In the genomic region with DNA sequence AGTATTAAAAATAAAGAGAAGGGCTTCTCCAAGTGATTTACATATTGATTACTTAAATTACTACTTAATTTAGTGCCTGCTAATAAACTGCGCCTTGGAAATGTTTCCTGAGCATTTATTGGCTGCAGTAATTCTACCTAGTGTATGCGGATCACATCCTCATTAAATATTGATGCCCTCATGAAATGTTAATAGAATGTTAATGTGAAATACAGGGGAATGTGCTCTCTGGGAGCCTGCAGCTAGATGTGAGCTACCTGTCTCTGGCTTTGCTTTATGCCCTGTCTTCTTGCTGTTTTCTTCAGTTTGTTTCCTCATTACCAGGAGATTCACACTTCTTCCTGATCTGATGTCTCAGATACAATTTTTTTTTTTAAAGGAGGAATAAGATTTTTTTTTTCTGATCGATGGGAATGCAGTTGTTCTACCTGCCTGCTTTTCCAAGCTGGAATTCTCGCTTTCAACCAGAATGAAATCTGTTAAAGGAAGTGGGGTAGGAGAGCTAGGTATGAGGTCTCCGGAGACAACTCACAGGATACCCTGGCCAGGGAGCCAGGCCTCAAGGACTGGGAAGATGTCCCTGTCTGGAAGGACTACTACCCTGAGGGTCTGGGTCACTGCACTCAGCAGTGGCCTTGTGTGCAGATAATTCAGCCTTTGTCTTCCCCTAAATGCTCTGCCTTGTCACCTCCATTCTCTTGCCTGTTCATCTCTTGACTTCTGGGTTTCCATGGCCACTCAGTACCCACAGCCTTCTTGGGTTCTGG, we compare ENCODE assay signal across 22 mouse cellular contexts.
DNase-seq lines count a peak whose midpoint lies in the region; ATAC-seq and TF ChIP-seq lines count a peak whose summit lies in the region.
"Had no signal": no experiment of that assay in that cellular context is flagged by ENCODE, and none has a peak within 500 bp of the region (broad histone marks: within the 10 kb centered on the region; RNA-seq: fewer than 3 reads in every experiment).

No protein-coding gene starts in this region.

- H3K9me3 ChIP-seq in forebrain, embryonic 12.5 days, result no peaks in the 10 kb centered on the region
- no peaks in the 10 kb centered on the region for H3K9me3 ChIP-seq in forebrain, postnatal 0 days (ENCODE audit: low read length)
- no peaks in the 10 kb centered on the region for H3K9me3 ChIP-seq in hindbrain, embryonic 12.5 days (replicated peaks)
- H3K9me3 ChIP-seq in midbrain, embryonic 14.5 days (ENCODE audit: control insufficient read depth, low read length), result no peaks in the 10 kb centered on the region
- H3K9me3 ChIP-seq: embryonic facial prominence, embryonic 10.5 days; G1E; liver, embryonic 12.5 days; lung, embryonic 15.5 days had no signal

- peak; percentile 64; the same call in 1 of the 2 replicates for ATAC-seq in forebrain, embryonic 12.5 days (ENCODE audit: low FRiP score)
- no peak for ATAC-seq in forebrain, postnatal 0 days
- ATAC-seq in hindbrain, embryonic 12.5 days (ENCODE audit: low FRiP score), result peak; percentile 68
- ATAC-seq in midbrain, embryonic 14.5 days (ENCODE audit: low FRiP score, low TSS enrichment), result peak; percentile 85; the same call in 1 of the 2 replicates
- ATAC-seq: CD4-positive, CD25-positive, alpha-beta regulatory T cell, adult 4 months; intestine, postnatal 0 days; liver, embryonic 12.5 days had no signal

- no peak for TF ChIP-seq CTCF in forebrain, postnatal 0 days (IDR thresholded peaks at IDR 0.05; ENCODE audit: low read depth)

- H3K27ac ChIP-seq in forebrain, embryonic 12.5 days, result peak overlapping the region; percentile 9
- no peak overlapping the region for H3K27ac ChIP-seq in forebrain, postnatal 0 days (ENCODE audit: low read depth, low read length)
- peak overlapping the region; percentile 82 for H3K27ac ChIP-seq in hindbrain, embryonic 12.5 days
- peak overlapping the region; percentile 86 for H3K27ac ChIP-seq in midbrain, embryonic 14.5 days (replicated peaks; ENCODE audit: low read depth, low read length)
- H3K27ac ChIP-seq: embryonic facial prominence, embryonic 10.5 days; liver, embryonic 12.5 days; lung, embryonic 15.5 days; macrophage; stomach, postnatal 0 days had no signal

- no peak overlapping the region for H3K4me3 ChIP-seq in forebrain, embryonic 12.5 days (replicated peaks)
- no peak overlapping the region for H3K4me3 ChIP-seq in forebrain, postnatal 0 days (ENCODE audit: low read depth, low read length)
- no peak overlapping the region for H3K4me3 ChIP-seq in hindbrain, embryonic 12.5 days
- H3K4me3 ChIP-seq in midbrain, embryonic 14.5 days (replicated peaks; ENCODE audit: low read depth, low read length), result no peak overlapping the region
- H3K4me3 ChIP-seq: embryonic facial prominence, embryonic 10.5 days; liver, embryonic 12.5 days; lung, embryonic 15.5 days had no signal

- H3K36me3 ChIP-seq in forebrain, embryonic 12.5 days (replicated peaks), result no peaks in the 10 kb centered on the region
- no peaks in the 10 kb centered on the region for H3K36me3 ChIP-seq in forebrain, postnatal 0 days (ENCODE audit: insufficient read depth)
- H3K36me3 ChIP-seq in hindbrain, embryonic 12.5 days, result no peaks in the 10 kb centered on the region
- no peaks in the 10 kb centered on the region for H3K36me3 ChIP-seq in midbrain, embryonic 14.5 days (ENCODE audit: control insufficient read depth, insufficient read depth, low read length)
- H3K36me3 ChIP-seq: embryonic facial prominence, embryonic 10.5 days; G1E; liver, embryonic 12.5 days; lung, embryonic 15.5 days had no signal

- WGBS in forebrain, embryonic 12.5 days, result 85% methylated on average over 5 of the region's 5 CpGs
- WGBS in forebrain, postnatal 0 days, result 67% methylated on average over 5 of the region's 5 CpGs
- 75% methylated on average over 5 of the region's 5 CpGs for WGBS in hindbrain, embryonic 12.5 days
- WGBS in midbrain, embryonic 14.5 days, result 63% methylated on average over 5 of the region's 5 CpGs

- no peak overlapping the region for H3K4me2 ChIP-seq in forebrain, embryonic 12.5 days
- H3K4me2 ChIP-seq in forebrain, postnatal 0 days (ENCODE audit: low read depth), result no peak overlapping the region
- H3K4me2 ChIP-seq in hindbrain, embryonic 12.5 days (replicated peaks), result no peak overlapping the region
- H3K4me2 ChIP-seq in midbrain, embryonic 14.5 days (ENCODE audit: low read length), result no peak overlapping the region
- H3K4me2 ChIP-seq: heart, embryonic 11.5 days; liver, embryonic 12.5 days; lung, embryonic 15.5 days had no signal

- H3K9ac ChIP-seq in forebrain, embryonic 12.5 days, result no peak overlapping the region
- no peak overlapping the region for H3K9ac ChIP-seq in forebrain, postnatal 0 days
- H3K9ac ChIP-seq in hindbrain, embryonic 12.5 days, result no peak overlapping the region
- no peak overlapping the region for H3K9ac ChIP-seq in midbrain, embryonic 14.5 days (replicated peaks; ENCODE audit: low read length)
- H3K9ac ChIP-seq: liver, embryonic 12.5 days; lung, embryonic 15.5 days had no signal

- H3K4me1 ChIP-seq in forebrain, embryonic 12.5 days, result 0 out of 2 replicates have a peak, but pooled peaks cover 6% of the 10 kb centered on the region
- H3K4me1 ChIP-seq in forebrain, postnatal 0 days (ENCODE audit: insufficient read depth), result no peaks in the 10 kb centered on the region
- H3K4me1 ChIP-seq in hindbrain, embryonic 12.5 days, result peaks cover 6% of the 10 kb centered on the region; the same call in 1 of the 2 replicates
- peaks cover 7% of the 10 kb centered on the region; the same call in 1 of the 2 replicates for H3K4me1 ChIP-seq in midbrain, embryonic 14.5 days (ENCODE audit: control insufficient read depth, insufficient read depth, low read length)
- H3K4me1 ChIP-seq: liver, embryonic 12.5 days had no signal

- H3K27me3 ChIP-seq in forebrain, embryonic 12.5 days, result no peaks in the 10 kb centered on the region
- H3K27me3 ChIP-seq in forebrain, postnatal 0 days (ENCODE audit: insufficient read depth, low read length), result no peaks in the 10 kb centered on the region
- no peaks in the 10 kb centered on the region for H3K27me3 ChIP-seq in hindbrain, embryonic 12.5 days
- H3K27me3 ChIP-seq in midbrain, embryonic 14.5 days (ENCODE audit: control insufficient read depth, insufficient read depth, low read length), result no peaks in the 10 kb centered on the region
- H3K27me3 ChIP-seq: liver, embryonic 12.5 days; lung, embryonic 15.5 days had no signal

- DNase-seq in forebrain, postnatal 0 days, result no peak
- peak; percentile 83 for DNase-seq in midbrain, embryonic 14.5 days
- DNase-seq in retina, embryonic 14.5 days (ENCODE audit: low spot score), result peak; percentile 58
- no peak for DNase-seq in kidney, adult 11 months
- DNase-seq in kidney, adult 8-10 months, result no peak
- DNase-seq in ovary, postnatal 14 days (ENCODE audit: low spot score), result no peak
- DNase-seq: adrenal gland, postnatal 10 days; cerebellum, adult 11-12 months; heart, postnatal 4 days; kidney, postnatal 10 days; right cerebral cortex, postnatal 25 days had no signal

Comparison
In these comparisons a context has a peak if more than half of its experiments do, and no peak if none do; other contexts are left out.
1. DNase-seq: peak in midbrain, embryonic 14.5 days (single experiment) and retina, embryonic 14.5 days (single experiment); none in forebrain, postnatal 0 days (single experiment), kidney, adult 11 months (single experiment), kidney, adult 8-10 months (0 of 2) and ovary, postnatal 14 days (single experiment).